Mouse (Mus musculus): Measurements from ENCODE around the gene Col26a1. TPM values are rescaled to one million over a fixed set of nuclear protein-coding genes. Genes with fewer than 3 reads are reported as not detected.
A peak's percentile ranks its signal among the peaks of the same experiment; 100 is the strongest.

The Col26a1 gene
- total and polyA plus RNA-seq, 3 experiments: 0.72 TPM; not detected in 2

DNA sequence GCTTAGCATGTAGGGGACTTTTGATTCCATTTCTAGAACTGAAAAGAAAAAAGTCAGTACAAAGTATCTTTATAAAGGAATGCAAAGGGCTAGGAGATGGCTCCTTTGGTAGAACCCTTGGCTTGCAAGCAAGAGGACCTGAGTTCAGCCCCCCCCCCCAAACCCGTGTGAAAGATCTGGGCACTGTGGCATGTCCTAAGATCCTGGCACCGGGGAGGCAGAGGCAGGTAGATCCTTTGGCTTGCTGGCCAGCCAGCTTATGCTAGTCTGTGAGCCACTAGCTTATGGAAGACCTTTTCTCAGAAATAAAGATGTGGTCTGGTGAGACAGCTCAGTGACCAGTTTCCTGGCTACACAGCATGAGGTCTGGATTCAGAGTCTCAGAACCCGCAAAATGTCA lies 31.2 kb upstream of the Col26a1 start:
- no peak overlapping the region for H3K9ac ChIP-seq (ENCODE audit: insufficient read depth, low read depth)
- in situ Hi-C loops (cut with MboI; ENCODE audit: low pct_ligation_motif_present, low pct_unique_long_range_greater_than_20kb, low sequenced_read_pairs): no loop called here
- no peak overlapping the region for H3K4me2 ChIP-seq (ENCODE audit: insufficient read depth, low read depth, poor library complexity, severe bottlenecking)
- no peaks in the 10 kb centered on the region for H3K79me2 ChIP-seq (replicated peaks; ENCODE audit: control insufficient read depth, extremely low read depth, insufficient read depth, poor library complexity, severe bottlenecking)
- no peak for DNase-seq (ENCODE audit: extremely low read depth)
- H3K9me3 ChIP-seq (replicated peaks; ENCODE audit: low read length): peaks cover 2% of the 10 kb centered on the region
- H3K36me3 ChIP-seq (replicated peaks in 1 of 2; ENCODE audit: control insufficient read depth in 1 of 2, insufficient read depth in 1 of 2, low read length in 1 of 2): peaks cover 12 to 41% of the 10 kb centered on the region in 2 experiments
- no peak for TF ChIP-seq EP300 (IDR thresholded peaks at IDR 0.05; ENCODE audit: low read length)
- TF ChIP-seq POLR2A (IDR thresholded peaks at IDR 0.05; ENCODE audit: low read depth, low read length): no peak
- no peak for TF ChIP-seq PAX5 (IDR thresholded peaks at IDR 0.05; ENCODE audit: low read length)
- TF ChIP-seq ZNF384 (IDR thresholded peaks at IDR 0.05; ENCODE audit: low read depth, low read length): no peak
- no peak for TF ChIP-seq TBP (conservative IDR thresholded peaks at IDR 0.05; ENCODE audit: low read depth, low read length)
- TF ChIP-seq E2F4 (IDR thresholded peaks at IDR 0.05; ENCODE audit: insufficient replicate concordance, low read depth, low read length): no peak
- TF ChIP-seq MYC (IDR thresholded peaks at IDR 0.05; ENCODE audit: low read depth, low read length): no peak
- TF ChIP-seq USF2 (conservative IDR thresholded peaks at IDR 0.05; ENCODE audit: low read depth, low read length): no peak
- no peak for TF ChIP-seq JUND (conservative IDR thresholded peaks at IDR 0.05; ENCODE audit: low read depth, low read length)
- TF ChIP-seq CTCF (conservative IDR thresholded peaks at IDR 0.05 in 1 of 2, IDR thresholded peaks at IDR 0.05 in 1 of 2; ENCODE audit: low read depth in 2 of 2, low read length in 2 of 2): no peak
- no peak for TF ChIP-seq SIN3A (IDR thresholded peaks at IDR 0.05; ENCODE audit: low read length)
- TF ChIP-seq MXI1 (IDR thresholded peaks at IDR 0.05; ENCODE audit: low read depth, low read length): no peak
- no peak for TF ChIP-seq MEF2A (IDR thresholded peaks at IDR 0.05; ENCODE audit: borderline replicate concordance, low read depth, low read length)
- no peak for TF ChIP-seq CHD1 (IDR thresholded peaks at IDR 0.05; ENCODE audit: low read depth, low read length)
- TF ChIP-seq MAX (IDR thresholded peaks at IDR 0.05; ENCODE audit: low read length): no peak
- no peak for TF ChIP-seq RAD21 (IDR thresholded peaks at IDR 0.05; ENCODE audit: low read depth, low read length)
- TF ChIP-seq ZC3H11A (IDR thresholded peaks at IDR 0.05; ENCODE audit: low read depth, low read length): no peak
- TF ChIP-seq POLR2AphosphoS2 (IDR thresholded peaks at IDR 0.05; ENCODE audit: low read depth, low read length): no peak
- TF ChIP-seq IRF4 (IDR thresholded peaks at IDR 0.05; ENCODE audit: low read depth, low read length): no peak
- H3K4me1 ChIP-seq (ENCODE audit: control insufficient read depth in 1 of 2, insufficient read depth in 2 of 2): peaks cover 0 to 5% of the 10 kb centered on the region in 2 experiments; a peak in 2 of 4 replicates
- no peak overlapping the region for H3K4me3 ChIP-seq (replicated peaks in 1 of 3; ENCODE audit: low read depth in 2 of 3, low read length in 2 of 3, poor library complexity in 1 of 3)
- no peaks in the 10 kb centered on the region for H3K27me3 ChIP-seq (replicated peaks)
- no peak overlapping the region for H3K27ac ChIP-seq (ENCODE audit: insufficient read depth, low read depth)
- dilution Hi-C loops (cut with MboI; ENCODE audit: extremely low pct_ligation_motif_present, extremely low pct_unique_long_range_greater_than_20kb, low sequenced_read_pairs): no loop called here

DNA sequence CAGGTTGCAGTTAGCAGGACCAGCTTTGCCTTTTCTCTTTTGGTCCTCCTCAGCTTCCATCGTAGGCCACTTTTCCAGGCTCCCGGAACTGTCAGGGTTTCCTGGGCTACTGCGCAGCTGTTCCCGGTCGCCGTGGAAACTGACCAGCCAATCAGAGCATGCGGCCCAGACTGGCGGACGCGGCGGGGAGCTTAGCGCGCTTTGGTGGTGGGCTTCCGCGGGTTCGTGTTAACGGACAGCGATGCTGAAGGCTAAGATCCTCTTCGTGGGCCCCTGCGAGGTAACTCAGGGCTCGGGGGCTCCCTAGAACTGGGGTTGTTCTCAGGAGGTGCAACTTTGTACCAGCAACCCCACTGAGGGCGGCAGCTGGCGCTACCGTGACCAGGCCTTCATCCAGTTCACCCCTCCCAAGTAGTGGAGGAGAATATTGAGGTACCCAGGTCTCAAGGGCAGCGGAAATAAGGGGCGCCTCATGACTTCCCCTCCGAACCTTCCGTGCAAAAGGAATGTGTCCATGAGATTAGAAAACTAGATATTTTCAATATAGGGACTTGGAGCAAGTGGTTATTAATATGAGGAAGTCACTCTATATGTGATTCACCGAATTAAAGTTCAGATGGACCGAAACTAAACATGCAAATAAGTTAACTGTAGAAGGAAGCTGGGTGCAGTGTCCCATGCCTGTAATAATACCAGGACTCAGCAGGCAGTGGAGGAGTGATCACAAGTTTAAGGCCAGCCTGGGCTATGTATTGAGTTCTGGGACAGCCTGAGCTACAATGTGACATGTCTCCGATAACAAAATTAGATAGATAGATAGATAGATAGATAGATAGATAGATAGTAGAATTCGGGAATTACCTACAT lies 25.2 kb upstream of the Col26a1 start, which contains the start of gene Ift22:
TSS of gene Ift22 (plus strand) at position 160 of the 867 bp plus-strand sequence.
- peak; percentile 79 for DNase-seq (ENCODE audit: extremely low read depth)
- Histone ChIP-seq H3K4me2 (ENCODE audit: insufficient read depth, low read depth, poor library complexity, severe bottlenecking) (peak within 1 kb of the TSS; percentile 84), H3K27me3 (replicated peaks) (peaks cover 2% of the 10 kb centered on the region), H3K4me1 (ENCODE audit: control insufficient read depth in 1 of 2, insufficient read depth in 2 of 2) (peaks cover 0 to 16% of the 10 kb centered on the region in 2 experiments; a peak in 2 of 4 replicates), H3K27ac (ENCODE audit: insufficient read depth, low read depth) (no peak within 1 kb of the TSS), H3K4me3 (replicated peaks in 1 of 3; ENCODE audit: low read depth in 2 of 3, low read length in 2 of 3, poor library complexity in 1 of 3) (peak within 1 kb of the TSS; percentile 66 to 82 (median 80)), H3K9ac (ENCODE audit: insufficient read depth, low read depth) (peak within 1 kb of the TSS; percentile 57), H3K36me3 (replicated peaks in 1 of 2; ENCODE audit: control insufficient read depth in 1 of 2, insufficient read depth in 1 of 2, low read length in 1 of 2) (peaks cover 7 to 25% of the 10 kb centered on the region in 2 experiments), H3K9me3 (replicated peaks; ENCODE audit: low read length) (peaks cover 3% of the 10 kb centered on the region), H3K79me2 (replicated peaks; ENCODE audit: control insufficient read depth, extremely low read depth, insufficient read depth, poor library complexity, severe bottlenecking) (no peaks in the 10 kb centered on the region)
- dilution Hi-C loops (cut with MboI; ENCODE audit: extremely low pct_ligation_motif_present, extremely low pct_unique_long_range_greater_than_20kb, low sequenced_read_pairs) (no loop called here), in situ Hi-C loops (cut with MboI; ENCODE audit: low pct_ligation_motif_present, low pct_unique_long_range_greater_than_20kb, low sequenced_read_pairs) (no loop called here)
- TF ChIP-seq RCOR1 (conservative IDR thresholded peaks at IDR 0.05; ENCODE audit: low read depth, low read length) (no peak), IRF4 (IDR thresholded peaks at IDR 0.05; ENCODE audit: low read depth, low read length) (peak; percentile 65), MAZ (IDR thresholded peaks at IDR 0.05; ENCODE audit: low read depth, low read length) (0 out of 2 replicates have a peak, but pooled peaks have one; percentile 29), USF2 (conservative IDR thresholded peaks at IDR 0.05; ENCODE audit: low read depth, low read length) (no peak), SIN3A (IDR thresholded peaks at IDR 0.05; ENCODE audit: low read length) (peak; percentile 97), SMC3 (IDR thresholded peaks at IDR 0.05; ENCODE audit: low read depth, low read length) (no peak), JUND (conservative IDR thresholded peaks at IDR 0.05; ENCODE audit: low read depth, low read length) (no peak), MEF2A (IDR thresholded peaks at IDR 0.05; ENCODE audit: borderline replicate concordance, low read depth, low read length) (peak; percentile 37; the same call in 1 of the 2 replicates), NELFE (IDR thresholded peaks at IDR 0.05; ENCODE audit: low read depth, low read length) (0 out of 2 replicates have a peak, but pooled peaks have one; percentile 55), MAFK (IDR thresholded peaks at IDR 0.05; ENCODE audit: insufficient replicate concordance, low read length) (no peak), HCFC1 (IDR thresholded peaks at IDR 0.05; ENCODE audit: low read depth, low read length) (peak; percentile 88), CHD2 (IDR thresholded peaks at IDR 0.05; ENCODE audit: low read length) (peak; percentile 72), ZC3H11A (IDR thresholded peaks at IDR 0.05; ENCODE audit: low read depth, low read length) (no peak), KAT2A (IDR thresholded peaks at IDR 0.05; ENCODE audit: insufficient replicate concordance, low read length) (peak; percentile 72; the same call in 1 of the 2 replicates), ZMIZ1 (IDR thresholded peaks at IDR 0.05; ENCODE audit: low read depth, low read length) (no peak), POLR2A (IDR thresholded peaks at IDR 0.05; ENCODE audit: low read depth, low read length) (peak; percentile 51; the same call in 1 of the 2 replicates), NRF1 (IDR thresholded peaks at IDR 0.05; ENCODE audit: low read depth, low read length) (peak; percentile 86), ELF1 (IDR thresholded peaks at IDR 0.05; ENCODE audit: low read depth, low read length) (peak; percentile 99), MXI1 (IDR thresholded peaks at IDR 0.05; ENCODE audit: low read depth, low read length) (peak; percentile 96), MYC (IDR thresholded peaks at IDR 0.05; ENCODE audit: low read depth, low read length) (no peak)
